Mouse (Mus musculus) midbrain, postnatal 0 days (tissue): ENCODE data around the gene Gm45213. TPM values are rescaled to one million over a fixed set of nuclear protein-coding genes. Genes with fewer than 3 reads are reported as not detected.

Experiments
- ATAC-seq: fragments of 200-750 bp; cut with Nextera tagmentation; 2 replicates; pipeline ENCODE4 v1.8.0; 2017; ENCODE audit warnings: moderate number of reproducible peaks, mild to moderate bottlenecking, moderate TSS enrichment, moderate library complexity; ENCODE audit not compliant: low FRiP score
- DNase-seq: peaks from one replicate; pipeline ENCODE4 v3.0.0-alpha.2; 2015; ENCODE audit warnings: low spot score
- H3K27ac ChIP-seq: fragments of 300-500 bp; sonication (generic); 2 replicates; pipeline ENCODE4 v1.5.1; 2014; ENCODE audit warnings: low read depth, mild to moderate bottlenecking, low read length, mixed read lengths
- H3K27me3 ChIP-seq: fragments of 300-500 bp; sonication (generic); 2 replicates; pipeline ENCODE4 v1.6.1; 2014; ENCODE audit warnings: low read length, control low read depth, mixed read lengths; ENCODE audit not compliant: insufficient read depth
- H3K36me3 ChIP-seq: fragments of 300-500 bp; sonication (generic); 2 replicates; pipeline ENCODE4 v1.6.1; 2014; ENCODE audit warnings: low read length, control low read depth, mixed read lengths; ENCODE audit not compliant: insufficient read depth
- H3K4me1 ChIP-seq: fragments of 300-500 bp; sonication (generic); 2 replicates; pipeline ENCODE4 v1.6.1; 2014; ENCODE audit warnings: mild to moderate bottlenecking, control low read depth, antibody characterized with exemption, low read length, mixed read lengths; ENCODE audit not compliant: insufficient read depth
- H3K4me2 ChIP-seq: fragments of 300-500 bp; sonication (generic); 2 replicates; pipeline ENCODE4 v1.6.1; 2014; ENCODE audit warnings: low read depth, mild to moderate bottlenecking, low read length, mixed read lengths; ENCODE audit not compliant: poor library complexity, severe bottlenecking
- H3K4me3 ChIP-seq: fragments of 300-500 bp; sonication (generic); 2 replicates; pipeline ENCODE4 v1.5.1; 2014; ENCODE audit warnings: low read depth, mild to moderate bottlenecking, low read length, moderate library complexity
- H3K9ac ChIP-seq: fragments of 300-500 bp; sonication (generic); replicated peaks from 2 replicates; pipeline ENCODE4 v1.6.1; 2014; ENCODE audit warnings: mild to moderate bottlenecking, low read length, moderate library complexity, mixed read lengths; ENCODE audit not compliant: poor library complexity, severe bottlenecking
- H3K9me3 ChIP-seq: fragments of 300-500 bp; sonication (generic); 2 replicates; pipeline ENCODE4 v1.6.1; 2016; ENCODE audit warnings: low read length, control low read depth
- CTCF ChIP-seq: IDR thresholded peaks from 2 replicates; pipeline ENCODE4 v1.5.1; 2016; ENCODE audit warnings: antibody characterized with exemption, mild to moderate bottlenecking
- WGBS: fragments of 180-500 bp; shearing (Covaris S2); extraction: QIAGEN DNeasy Blood & Tissue Kit; methylation state at CpG from one replicate; pipeline ENCODE4 v1.1.7; 2014; 5-methylcytosine and 5-hydroxymethylcytosine counted together
- polyA plus RNA-seq: library from polyadenylated mRNA; unstranded; fragments of >200 nt; fragmentation: Nextera tagmentation; extraction: Ambion mirVana; gene quantifications from 2 replicates; pipeline ENCODE4 v1.2.1, GENCODE M21; 2015
- total RNA-seq: library from RNA; depleted of rRNA; stranded (reverse); fragments of >200 nt; gene quantifications from 2 replicates; pipeline ENCODE4 v1.2.3, GENCODE M21; 2014

The Gm45213 gene
- total and polyA plus RNA-seq, 2 experiments from 2014 or later, result not detected

DNA sequence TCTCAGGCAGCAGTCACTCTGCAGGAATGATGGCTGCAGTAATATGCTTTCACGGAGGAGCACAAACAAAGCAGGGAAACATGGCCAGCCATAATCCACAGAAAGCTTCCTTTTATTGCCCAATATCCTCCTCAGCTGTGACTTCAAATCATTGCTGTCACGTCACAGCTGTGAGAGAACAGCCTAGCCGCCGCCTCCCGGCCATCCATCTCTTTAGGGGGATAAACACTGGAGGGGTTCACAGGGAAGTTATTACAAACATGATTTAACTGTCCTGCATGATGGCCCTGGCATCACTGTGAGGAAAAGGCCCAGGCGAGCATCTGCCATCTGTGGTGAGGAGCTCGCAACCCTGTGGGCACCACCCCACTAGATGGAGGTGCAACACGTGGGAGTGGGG, 6.6 kb upstream of the Gm45213 start:
- no peak overlapping the region for H3K9ac ChIP-seq
- no peaks in the 10 kb centered on the region for H3K9me3 ChIP-seq
- no peak for ATAC-seq
- no peaks in the 10 kb centered on the region for H3K4me1 ChIP-seq
- WGBS, result 68% methylated on average over 8 of the region's 8 CpGs
- no peaks in the 10 kb centered on the region for H3K36me3 ChIP-seq
- H3K27ac ChIP-seq, result no peak overlapping the region
- no peaks in the 10 kb centered on the region; the same call in 1 of the 2 replicates for H3K27me3 ChIP-seq
- no peak overlapping the region for H3K4me3 ChIP-seq
- TF ChIP-seq CTCF, result no peak
- no peak for DNase-seq
- H3K4me2 ChIP-seq, result no peak overlapping the region

DNA sequence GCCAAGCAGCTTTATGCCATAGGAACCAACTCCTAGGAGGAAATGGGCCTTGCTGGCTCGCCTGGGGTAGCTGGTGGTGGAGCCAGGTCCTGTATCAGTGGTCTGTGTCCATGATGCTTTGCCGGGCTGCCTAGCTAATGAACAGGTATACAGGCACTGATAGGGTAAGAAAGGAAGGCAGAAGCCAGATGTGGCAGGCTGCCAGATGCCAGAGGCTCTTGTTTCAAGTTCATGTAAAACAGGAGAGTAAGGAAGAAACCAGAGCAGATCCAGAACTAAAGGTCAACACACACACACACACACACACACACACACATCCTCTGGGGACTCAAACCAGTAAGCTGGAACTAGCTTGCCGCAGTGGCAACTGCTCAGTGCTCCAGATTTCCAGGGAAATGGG, 5.1 kb upstream of the Gm45213 start:
- DNase-seq (no peak), ATAC-seq (no peak)
- Histone ChIP-seq H3K27me3 (no peaks in the 10 kb centered on the region; the same call in 1 of the 2 replicates), H3K4me1 (no peaks in the 10 kb centered on the region), H3K9me3 (no peaks in the 10 kb centered on the region), H3K4me3 (no peak overlapping the region), H3K4me2 (no peak overlapping the region), H3K9ac (no peak overlapping the region), H3K36me3 (no peaks in the 10 kb centered on the region), H3K27ac (no peak overlapping the region)
- TF ChIP-seq CTCF, result no peak
- 69% methylated on average over 3 of the region's 3 CpGs for WGBS

DNA sequence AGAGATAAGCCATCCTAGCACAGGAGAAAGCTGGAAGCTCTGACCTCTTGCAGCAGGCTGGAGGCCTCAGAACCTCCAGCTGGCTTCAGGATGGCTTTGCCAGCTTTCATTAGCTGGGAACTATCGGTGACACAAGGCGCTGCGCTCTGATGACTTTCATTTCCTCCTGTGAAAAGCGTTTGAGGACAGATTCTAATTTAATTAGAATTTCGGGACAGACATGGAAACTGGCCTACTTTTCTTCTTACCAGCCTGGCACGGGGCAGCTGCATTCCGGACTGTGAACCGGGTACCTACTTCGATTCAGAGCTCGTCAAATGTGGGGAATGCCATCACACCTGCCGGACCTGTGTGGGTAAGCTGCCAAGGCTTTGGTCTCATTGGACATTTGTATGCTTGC, 4.7 kb upstream of the Gm45213 start:
- Histone ChIP-seq H3K4me2 (no peak overlapping the region), H3K4me1 (no peaks in the 10 kb centered on the region), H3K4me3 (no peak overlapping the region), H3K9ac (no peak overlapping the region), H3K27me3 (no peaks in the 10 kb centered on the region; the same call in 1 of the 2 replicates), H3K36me3 (no peaks in the 10 kb centered on the region), H3K9me3 (no peaks in the 10 kb centered on the region), H3K27ac (no peak overlapping the region)
- 81% methylated on average over 11 of the region's 11 CpGs for WGBS
- ATAC-seq, result no peak
- DNase-seq, result peak; percentile 58
- TF ChIP-seq CTCF, result no peak

DNA sequence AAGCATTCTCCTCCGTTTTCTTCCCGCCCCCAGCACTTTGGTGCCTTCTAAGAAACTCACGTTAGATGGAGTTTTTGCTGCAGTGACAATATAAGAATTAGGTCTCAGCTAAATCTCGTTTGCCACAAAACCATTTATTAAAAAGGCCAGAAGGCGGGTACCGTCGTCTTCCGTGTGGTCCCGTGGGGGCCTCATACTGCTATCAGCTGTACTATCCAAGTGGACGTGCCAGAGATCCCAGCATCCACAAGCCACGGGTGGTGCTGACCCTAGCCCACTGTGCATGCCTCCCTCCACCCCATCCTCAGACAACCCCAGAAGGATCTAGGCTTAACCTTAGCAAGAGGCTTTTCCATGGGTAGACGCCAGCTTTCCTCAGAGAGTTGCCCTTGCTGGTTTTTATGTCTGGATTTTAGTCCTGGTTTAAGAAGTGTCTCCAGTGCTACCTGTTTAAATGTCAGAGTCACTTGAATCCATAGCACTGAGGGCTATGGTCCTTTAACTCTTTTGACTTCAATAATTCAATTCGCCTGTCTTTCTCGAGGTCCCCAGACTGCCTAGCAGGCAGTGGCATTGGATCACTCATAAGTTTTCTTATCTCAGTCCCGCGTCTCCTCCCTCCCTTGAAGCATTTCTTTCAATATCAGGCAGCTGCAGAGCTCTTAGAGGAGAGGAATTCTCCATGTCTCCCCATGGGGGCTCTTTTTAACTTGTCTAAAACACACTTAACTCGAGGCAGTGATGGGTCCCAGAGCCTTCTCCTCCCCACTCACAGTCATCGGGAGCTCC, 3.2 kb upstream of the Gm45213 start:
- ATAC-seq (no peak), DNase-seq (no peak)
- no peak overlapping the region for H3K4me2 ChIP-seq
- no peak overlapping the region for H3K4me3 ChIP-seq
- no peaks in the 10 kb centered on the region for H3K27me3 ChIP-seq
- no peak overlapping the region for H3K9ac ChIP-seq
- H3K36me3 ChIP-seq, result no peaks in the 10 kb centered on the region
- no peak for TF ChIP-seq CTCF
- WGBS, result 73% methylated on average over 18 of the region's 18 CpGs
- no peaks in the 10 kb centered on the region for H3K9me3 ChIP-seq
- no peak overlapping the region for H3K27ac ChIP-seq
- H3K4me1 ChIP-seq, result no peaks in the 10 kb centered on the region

DNA sequence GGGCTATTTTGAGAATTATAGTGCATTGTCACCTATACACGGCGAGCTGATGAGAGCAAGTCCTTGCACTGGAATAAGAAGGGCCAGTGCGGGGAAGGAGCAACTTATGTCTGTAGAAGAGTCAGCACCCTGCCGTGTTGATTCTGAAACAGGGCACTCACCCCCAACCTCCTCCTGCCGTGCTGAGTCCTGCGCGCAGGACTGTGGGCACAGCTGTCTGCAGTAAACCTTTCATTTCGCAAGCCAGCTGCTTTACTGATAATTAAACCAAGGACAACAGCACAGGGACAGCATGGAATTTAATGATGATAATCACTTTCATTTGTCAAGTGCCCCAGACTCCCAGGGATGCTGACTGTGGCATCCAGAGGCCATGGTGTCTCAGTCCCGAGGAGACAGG, 1.2 kb downstream of the Gm45213 start:
- DNase-seq, result no peak
- no peaks in the 10 kb centered on the region for H3K36me3 ChIP-seq
- no peak for TF ChIP-seq CTCF
- no peak for ATAC-seq
- H3K4me3 ChIP-seq, result no peak overlapping the region
- H3K27ac ChIP-seq, result no peak overlapping the region
- WGBS, result 41% methylated on average over 9 of the region's 9 CpGs
- no peak overlapping the region for H3K9ac ChIP-seq
- H3K27me3 ChIP-seq, result no peaks in the 10 kb centered on the region
- H3K4me2 ChIP-seq, result no peak overlapping the region
- H3K4me1 ChIP-seq, result no peaks in the 10 kb centered on the region
- H3K9me3 ChIP-seq, result no peaks in the 10 kb centered on the region
